Mouse (Mus musculus) bone marrow macrophage, adult 2 months (primary cell): Measurements from ENCODE around the gene Ppm1h.

Experiments
- CTCF ChIP-seq: IDR thresholded peaks from 2 replicates; pipeline ENCODE4 v1.5.1; 2012; ENCODE audit warnings: low read depth, mild to moderate bottlenecking, low read length, moderate library complexity
- POLR2A ChIP-seq: IDR thresholded peaks from 2 replicates; pipeline ENCODE4 v1.6.1; 2012; ENCODE audit warnings: mild to moderate bottlenecking, low read depth, low read length, borderline replicate concordance

DNA sequence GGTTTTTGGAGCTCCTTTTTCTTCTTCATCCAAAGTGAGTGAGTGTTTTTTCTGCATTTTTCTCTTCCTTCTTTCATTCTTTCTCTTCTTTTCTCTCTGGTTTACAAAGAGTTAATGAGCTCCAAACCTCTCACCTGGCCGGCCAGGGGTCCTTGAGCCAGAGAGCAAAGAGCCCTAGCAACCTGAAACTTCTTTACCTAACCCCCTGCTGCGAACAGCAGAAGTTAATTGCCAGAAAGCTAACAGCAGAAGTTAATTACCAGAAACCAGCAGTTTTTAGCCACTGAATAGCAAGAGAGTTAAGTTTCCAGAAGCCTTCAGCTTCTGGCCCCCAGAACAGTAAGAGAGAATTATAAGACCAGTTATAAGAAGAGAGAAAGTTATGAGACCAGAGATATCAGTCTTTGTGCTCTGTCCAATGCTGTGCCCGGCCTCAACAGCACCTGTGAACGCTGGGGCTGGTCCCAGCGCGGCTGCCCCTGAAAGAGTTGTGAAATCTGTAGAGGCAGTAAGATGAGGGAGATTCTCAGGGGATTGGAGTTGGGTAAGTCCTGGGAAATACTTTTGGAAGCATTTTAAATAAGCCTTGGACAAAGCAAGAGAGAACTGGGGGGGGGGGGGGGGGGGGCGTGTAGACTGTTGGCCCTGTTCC, 78.4 kb downstream of the Ppm1h start:
- TF ChIP-seq POLR2A (no peak), CTCF (no peak)
